Mouse (Mus musculus) cerebellum, adult 2 months (tissue): ENCODE results near the gene 4930556J24Rik. TPM values are rescaled to one million over a fixed set of nuclear protein-coding genes. Genes with fewer than 3 reads are reported as not detected.
"Not testable (repeated sequence)": the region's sequence is repeated elsewhere in the genome, so short reads cannot be mapped to it uniquely, and the experiment has no call there.

Experiments used
- DNase-seq, 2 experiments: peaks; one replicate each; pipeline ENCODE4 v3.0.0; 2021
- H3K27ac ChIP-seq: fragments of 200-500 bp; 2 replicates; pipeline ENCODE4 v1.5.1; 2012; ENCODE audit warnings: low read length, control low read depth, inconsistent platforms; ENCODE audit not compliant: insufficient read depth
- H3K27me3 ChIP-seq: fragments of 200-500 bp; 2 replicates; pipeline ENCODE4 v1.6.1; 2012; ENCODE audit warnings: inconsistent platforms, mild to moderate bottlenecking, low read length, moderate library complexity; ENCODE audit not compliant: control insufficient read depth, insufficient read depth
- H3K4me1 ChIP-seq: fragments of 200-500 bp; 2 replicates; pipeline ENCODE4 v1.6.1; 2011; ENCODE audit warnings: low read length; ENCODE audit not compliant: control insufficient read depth, insufficient read depth
- H3K4me3 ChIP-seq: fragments of 200-500 bp; replicated peaks from 2 replicates; pipeline ENCODE3; 2011; ENCODE audit warnings: mild to moderate bottlenecking, low read depth, low read length, control low read depth; ENCODE audit not compliant: insufficient read depth
- CTCF ChIP-seq: fragments of 200-500 bp; IDR thresholded peaks from 2 replicates; pipeline ENCODE4 v1.5.1; 2011; ENCODE audit warnings: low read depth, mild to moderate bottlenecking, control low read depth, low read length, moderate library complexity, borderline replicate concordance; ENCODE audit not compliant: insufficient read depth
- POLR2A ChIP-seq: fragments of 200-500 bp; IDR thresholded peaks from 2 replicates; pipeline ENCODE4 v1.6.1; 2011; ENCODE audit warnings: low read length, control low read depth, borderline replicate concordance; ENCODE audit not compliant: insufficient read depth
- WGBS: fragments of 180-500 bp; shearing (Covaris S2); methylation state at CpG from one replicate; pipeline ENCODE4 v1.1.7; 2018; 5-methylcytosine and 5-hydroxymethylcytosine counted together
- polyA plus RNA-seq: library from polyadenylated mRNA; depleted of rRNA; stranded (reverse); fragments of >200 nt; gene quantifications from 2 replicates; pipeline ENCODE4 v1.2.3, GENCODE M21; 2012; rRNA removed

The 4930556J24Rik gene
- polyA plus RNA-seq: 0.14 and 0.20 TPM in 2 replicates

DNA sequence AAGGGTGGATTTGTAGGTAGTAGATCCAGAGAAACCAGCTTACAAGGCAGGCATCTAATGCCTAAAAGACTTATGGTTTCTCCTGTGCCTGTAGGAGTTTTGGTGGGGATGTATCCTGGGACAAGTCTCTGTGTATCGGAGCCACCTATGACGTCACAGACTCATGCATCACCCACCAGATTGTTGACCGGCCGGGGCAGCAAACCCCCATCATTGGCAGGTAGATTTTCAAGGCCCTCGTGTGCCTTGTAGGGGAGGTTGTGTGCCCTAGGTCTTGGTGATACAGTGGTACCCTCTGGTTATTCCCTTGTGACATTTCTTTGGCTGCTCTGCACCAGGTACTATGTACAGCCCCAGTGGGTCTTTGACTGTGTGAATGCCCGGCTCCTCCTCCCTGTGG lies at the start of gene 4930556J24Rik:
4930556J24Rik (minus strand) TSS at position 101 of the 400 bp plus-strand sequence.
- no peak for DNase-seq
- H3K27me3 ChIP-seq: no peaks in the 10 kb centered on the region
- 96% methylated on average over 6 of the region's 6 CpGs for WGBS
- H3K4me3 ChIP-seq: no peak within 1 kb of the TSS
- H3K4me1 ChIP-seq: no peaks in the 10 kb centered on the region
- TF ChIP-seq CTCF (no peak), POLR2A (no peak)
- H3K27ac ChIP-seq: no peak within 1 kb of the TSS

GRCm38 (mm10) chr11:4023321-4023720 lies 46.7 kb upstream of the 4930556J24Rik start:
- no peaks in the 10 kb centered on the region for H3K27me3 ChIP-seq
- no peak overlapping the region for H3K4me3 ChIP-seq
- no peak for DNase-seq
- 72% methylated on average over 2 of the region's 2 CpGs for WGBS
- H3K4me1 ChIP-seq: no peaks in the 10 kb centered on the region
- H3K27ac ChIP-seq: no peak overlapping the region
- no peak for TF ChIP-seq POLR2A
- TF ChIP-seq CTCF: no peak

- not testable (repeated sequence) for DNase-seq, H3K4me1 ChIP-seq, H3K27ac ChIP-seq, H3K27me3 ChIP-seq, H3K4me3 ChIP-seq
- WGBS: 89% methylated on average over 13 of the region's 13 CpGs
Measured at GRCm38 (mm10) chr11:4022111-4022510, 45.5 kb upstream of the 4930556J24Rik start.

DNA sequence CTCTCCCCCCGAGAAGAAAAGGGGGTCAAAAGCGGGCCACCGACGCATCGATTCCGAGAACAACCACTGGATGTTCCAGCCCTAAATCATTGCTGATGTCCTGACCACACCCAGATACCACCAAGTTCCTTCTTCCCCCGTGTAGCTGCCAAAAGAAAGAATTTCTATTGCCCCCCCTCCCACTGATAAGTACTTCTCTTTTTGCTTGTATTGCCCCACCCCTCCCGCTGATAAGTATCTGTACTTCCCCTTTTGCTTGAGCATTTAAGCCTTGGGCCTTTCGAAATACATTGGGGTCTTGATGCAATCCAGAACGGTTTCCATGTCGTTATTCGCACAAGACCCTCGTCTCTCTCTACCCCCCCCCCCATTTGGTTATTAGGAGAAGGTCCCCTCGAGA lies 39.2 kb upstream of the 4930556J24Rik start:
- H3K4me1 ChIP-seq, H3K4me3 ChIP-seq, DNase-seq, H3K27me3 ChIP-seq, H3K27ac ChIP-seq: not testable (repeated sequence)
- WGBS: 87% methylated on average over 14 of the region's 14 CpGs

DNA sequence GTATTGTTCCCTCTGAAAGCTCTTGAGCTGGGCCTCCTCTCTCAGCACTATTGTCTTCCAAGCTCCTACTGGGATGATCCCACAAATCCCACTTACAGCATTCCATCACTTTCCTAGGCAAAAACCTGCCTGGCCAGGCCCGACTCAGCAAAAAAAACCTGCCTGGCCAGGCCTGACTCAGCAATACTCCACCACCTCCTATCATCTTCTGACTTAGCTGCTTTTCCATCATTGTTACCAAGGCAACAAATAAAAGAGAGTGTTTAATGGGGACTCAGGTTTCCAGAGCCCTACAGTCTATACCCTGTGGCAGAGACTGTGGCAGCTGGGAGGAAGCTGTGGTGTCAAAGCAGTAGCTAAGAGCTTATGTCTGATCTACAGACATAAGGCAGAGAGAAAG lies 36.0 kb upstream of the 4930556J24Rik start:
- Histone ChIP-seq H3K27me3 (no peaks in the 10 kb centered on the region; the same call in 1 of the 2 replicates), H3K4me1 (no peaks in the 10 kb centered on the region)
- 52% methylated on average over 1 of the region's 1 CpGs for WGBS

GRCm38 (mm10) chr11:4006462-4006861 lies 29.9 kb upstream of the 4930556J24Rik start:
- no peak overlapping the region for H3K4me3 ChIP-seq
- no peaks in the 10 kb centered on the region for H3K27me3 ChIP-seq
- TF ChIP-seq POLR2A: no peak
- no peak for TF ChIP-seq CTCF
- no peaks in the 10 kb centered on the region for H3K4me1 ChIP-seq
- 82% methylated on average over 3 of the region's 3 CpGs for WGBS
- no peak for DNase-seq
- no peak overlapping the region for H3K27ac ChIP-seq

More for the DNA sequence above, 36.0 kb upstream of the 4930556J24Rik start:
- Histone ChIP-seq H3K4me3 (no peak overlapping the region), H3K27ac (no peak overlapping the region)
- TF ChIP-seq POLR2A (no peak), CTCF (no peak)
- no peak for DNase-seq

GRCm38 (mm10) chr11:4005220-4005805 lies 28.7 kb upstream of the 4930556J24Rik start:
- DNase-seq: no peak
- Histone ChIP-seq H3K27me3 (no peaks in the 10 kb centered on the region), H3K4me3 (no peak overlapping the region), H3K27ac (no peak overlapping the region), H3K4me1 (no peaks in the 10 kb centered on the region)
- TF ChIP-seq CTCF (no peak), POLR2A (no peak)
- 50% methylated on average over 5 of the region's 5 CpGs for WGBS

DNA sequence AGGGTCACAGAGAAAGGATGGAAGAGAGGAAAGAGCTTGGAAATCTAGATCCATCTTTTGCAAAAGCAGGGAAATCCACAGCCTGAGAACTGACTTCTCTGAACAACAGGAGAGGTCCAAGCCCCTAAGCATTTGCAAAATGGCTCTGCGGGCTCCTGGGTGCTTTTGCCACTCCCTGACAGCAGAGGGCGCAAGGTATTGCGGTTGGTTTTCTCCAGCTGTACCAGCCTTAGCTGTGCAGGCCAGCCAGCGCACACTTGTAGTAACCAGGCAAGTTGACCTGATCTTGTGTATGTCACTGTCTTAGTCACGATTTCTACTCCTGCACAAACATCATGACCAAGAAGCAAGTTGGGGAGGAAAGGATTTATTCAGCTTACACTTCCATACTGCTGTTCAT lies 25.0 kb upstream of the 4930556J24Rik start:
- Histone ChIP-seq H3K4me3 (no peak overlapping the region), H3K4me1 (no peaks in the 10 kb centered on the region), H3K27me3 (no peaks in the 10 kb centered on the region; the same call in 1 of the 2 replicates), H3K27ac (no peak overlapping the region)
- TF ChIP-seq CTCF (peak; percentile 62), POLR2A (no peak)
- WGBS: 7% methylated on average over 5 of the region's 5 CpGs
- DNase-seq: peak; percentile 27 to 46

- Histone ChIP-seq H3K4me1 (no peaks in the 10 kb centered on the region), H3K4me3 (no peak overlapping the region), H3K27me3 (no peaks in the 10 kb centered on the region; the same call in 1 of the 2 replicates), H3K27ac (no peak overlapping the region)
- 86% methylated on average over 5 of the region's 5 CpGs for WGBS
- TF ChIP-seq CTCF: no peak
- TF ChIP-seq POLR2A: no peak
- DNase-seq: no peak
Measured at GRCm38 (mm10) chr11:3999547-3999946, 23.0 kb upstream of the 4930556J24Rik start.
